In genomic region chr1:84443640-84444039, GRCm38 (mm10) we compare ENCODE assay signal across 14 mouse cellular contexts.
A peak's percentile ranks its signal among the peaks of the same experiment; 100 is the strongest.
DNase-seq lines count a peak whose midpoint lies in the region; ATAC-seq and TF ChIP-seq lines count a peak whose summit lies in the region.
"Had no signal": no experiment of that assay in that cellular context is flagged by ENCODE, and none has a peak within 500 bp of the region (broad histone marks: within the 10 kb centered on the region; RNA-seq: fewer than 3 reads in every experiment).

No protein-coding gene starts in this region.

- DNase-seq in forebrain, postnatal 0 days: peak; percentile 52
- DNase-seq in midbrain, embryonic 14.5 days: peak; percentile 20
- peak; percentile 73 for DNase-seq in hindbrain, postnatal 0 days (ENCODE audit: low spot score)
- DNase-seq in right cerebral cortex, postnatal 25 days: peak; percentile 42
- no peak for DNase-seq in spleen, postnatal 10 days (ENCODE audit: low spot score in 2 of 2)
- DNase-seq in testis, postnatal 10 days (ENCODE audit: low spot score): no peak
- DNase-seq: adrenal gland, postnatal 25 days; cerebellum, adult 18-20 months; embryo, embryonic 11 days; kidney, postnatal 14 days; spleen, adult 18-20 months had no signal

- peak; percentile 86 for ATAC-seq in forebrain, postnatal 0 days
- no peak for ATAC-seq in forebrain, embryonic 12.5 days (ENCODE audit: low FRiP score)
- ATAC-seq in midbrain, embryonic 14.5 days (ENCODE audit: low FRiP score, low TSS enrichment): no peak
- ATAC-seq in midbrain, embryonic 13.5 days: no peak
- ATAC-seq in hindbrain, postnatal 0 days: peak; percentile 81
- ATAC-seq: intestine, embryonic 15.5 days had no signal

- no peak overlapping the region for H3K4me2 ChIP-seq in forebrain, postnatal 0 days (ENCODE audit: low read depth)
- no peak overlapping the region for H3K4me2 ChIP-seq in forebrain, embryonic 12.5 days
- no peak overlapping the region for H3K4me2 ChIP-seq in midbrain, embryonic 14.5 days (ENCODE audit: low read length)
- no peak overlapping the region for H3K4me2 ChIP-seq in midbrain, embryonic 13.5 days (replicated peaks)
- H3K4me2 ChIP-seq in hindbrain, postnatal 0 days (ENCODE audit: low read depth, low read length): no peak overlapping the region
- H3K4me2 ChIP-seq: intestine, embryonic 15.5 days had no signal

- peak overlapping the region; percentile 59 for H3K27ac ChIP-seq in forebrain, postnatal 0 days (ENCODE audit: low read depth, low read length)
- H3K27ac ChIP-seq in forebrain, embryonic 12.5 days: no peak overlapping the region
- no peak overlapping the region for H3K27ac ChIP-seq in midbrain, embryonic 14.5 days (replicated peaks; ENCODE audit: low read depth, low read length)
- no peak overlapping the region for H3K27ac ChIP-seq in midbrain, embryonic 13.5 days
- peak overlapping the region; percentile 54 for H3K27ac ChIP-seq in hindbrain, postnatal 0 days
- H3K27ac ChIP-seq: intestine, embryonic 15.5 days had no signal

- peaks cover 12% of the 10 kb centered on the region; the same call in 1 of the 2 replicates for H3K4me1 ChIP-seq in forebrain, postnatal 0 days (ENCODE audit: insufficient read depth)
- H3K4me1 ChIP-seq in forebrain, embryonic 12.5 days: no peaks in the 10 kb centered on the region
- no peaks in the 10 kb centered on the region for H3K4me1 ChIP-seq in midbrain, embryonic 14.5 days (ENCODE audit: control insufficient read depth, insufficient read depth, low read length)
- H3K4me1 ChIP-seq in midbrain, embryonic 13.5 days (replicated peaks): no peaks in the 10 kb centered on the region
- no peaks in the 10 kb centered on the region for H3K4me1 ChIP-seq in hindbrain, postnatal 0 days (ENCODE audit: insufficient read depth, low read length)
- H3K4me1 ChIP-seq: intestine, embryonic 15.5 days had no signal

- H3K9me3 ChIP-seq in forebrain, postnatal 0 days (ENCODE audit: low read length): no peaks in the 10 kb centered on the region
- no peaks in the 10 kb centered on the region for H3K9me3 ChIP-seq in forebrain, embryonic 12.5 days
- no peaks in the 10 kb centered on the region for H3K9me3 ChIP-seq in midbrain, embryonic 14.5 days (ENCODE audit: control insufficient read depth, low read length)
- no peaks in the 10 kb centered on the region for H3K9me3 ChIP-seq in midbrain, embryonic 13.5 days
- H3K9me3 ChIP-seq in hindbrain, postnatal 0 days (ENCODE audit: low read length): no peaks in the 10 kb centered on the region
- H3K9me3 ChIP-seq: intestine, embryonic 15.5 days had no signal

- H3K4me3 ChIP-seq in forebrain, postnatal 0 days (ENCODE audit: low read depth, low read length): no peak overlapping the region
- H3K4me3 ChIP-seq in forebrain, embryonic 12.5 days (replicated peaks): no peak overlapping the region
- H3K4me3 ChIP-seq in midbrain, embryonic 14.5 days (replicated peaks; ENCODE audit: low read depth, low read length): no peak overlapping the region
- H3K4me3 ChIP-seq in midbrain, embryonic 13.5 days (replicated peaks): no peak overlapping the region
- H3K4me3 ChIP-seq in hindbrain, postnatal 0 days (ENCODE audit: low read length): no peak overlapping the region
- H3K4me3 ChIP-seq: intestine, embryonic 15.5 days had no signal

- 0 out of 2 replicates have a peak, but pooled peaks cover 3% of the 10 kb centered on the region for H3K36me3 ChIP-seq in forebrain, postnatal 0 days (ENCODE audit: insufficient read depth)
- no peaks in the 10 kb centered on the region for H3K36me3 ChIP-seq in forebrain, embryonic 12.5 days (replicated peaks)
- 0 out of 2 replicates have a peak, but pooled peaks cover 9% of the 10 kb centered on the region for H3K36me3 ChIP-seq in midbrain, embryonic 14.5 days (ENCODE audit: control insufficient read depth, insufficient read depth, low read length)
- peaks cover 13% of the 10 kb centered on the region for H3K36me3 ChIP-seq in midbrain, embryonic 13.5 days
- H3K36me3 ChIP-seq in hindbrain, postnatal 0 days (ENCODE audit: insufficient read depth, low read length): peaks cover 7% of the 10 kb centered on the region; the same call in 1 of the 2 replicates
- H3K36me3 ChIP-seq: intestine, embryonic 15.5 days had no signal

- no peaks in the 10 kb centered on the region for H3K27me3 ChIP-seq in forebrain, postnatal 0 days (ENCODE audit: insufficient read depth, low read length)
- no peaks in the 10 kb centered on the region for H3K27me3 ChIP-seq in forebrain, embryonic 12.5 days
- no peaks in the 10 kb centered on the region for H3K27me3 ChIP-seq in midbrain, embryonic 14.5 days (ENCODE audit: control insufficient read depth, insufficient read depth, low read length)
- no peaks in the 10 kb centered on the region for H3K27me3 ChIP-seq in midbrain, embryonic 13.5 days
- H3K27me3 ChIP-seq in hindbrain, postnatal 0 days (ENCODE audit: insufficient read depth, low read length): no peaks in the 10 kb centered on the region
- H3K27me3 ChIP-seq: intestine, embryonic 15.5 days had no signal

- no peak overlapping the region for H3K9ac ChIP-seq in forebrain, postnatal 0 days
- H3K9ac ChIP-seq in forebrain, embryonic 12.5 days: no peak overlapping the region
- H3K9ac ChIP-seq in midbrain, embryonic 14.5 days (replicated peaks; ENCODE audit: low read length): no peak overlapping the region
- H3K9ac ChIP-seq in midbrain, embryonic 13.5 days (replicated peaks): no peak overlapping the region
- no peak overlapping the region for H3K9ac ChIP-seq in hindbrain, postnatal 0 days (replicated peaks; ENCODE audit: low read length)
- H3K9ac ChIP-seq: intestine, embryonic 15.5 days had no signal

- WGBS in forebrain, postnatal 0 days: 24% methylated on average over 3 of the region's 3 CpGs
- 66% methylated on average over 3 of the region's 3 CpGs for WGBS in forebrain, embryonic 12.5 days
- WGBS in midbrain, embryonic 14.5 days: 58% methylated on average over 3 of the region's 3 CpGs
- WGBS in midbrain, embryonic 13.5 days: 59% methylated on average over 3 of the region's 3 CpGs
- 29% methylated on average over 3 of the region's 3 CpGs for WGBS in hindbrain, postnatal 0 days

- TF ChIP-seq CTCF in forebrain, postnatal 0 days (IDR thresholded peaks at IDR 0.05; ENCODE audit: low read depth): no peak
- TF ChIP-seq CTCF in hindbrain, postnatal 0 days (IDR thresholded peaks at IDR 0.05; ENCODE audit: low read depth): no peak

Comparison
In these comparisons a context has a peak if more than half of its experiments do, and no peak if none do; other contexts are left out.
1. ATAC-seq: peak in forebrain, postnatal 0 days (single experiment) and hindbrain, postnatal 0 days (single experiment); none in forebrain, embryonic 12.5 days (single experiment), midbrain, embryonic 14.5 days (single experiment) and midbrain, embryonic 13.5 days (single experiment).
2. H3K27ac ChIP-seq: peak in forebrain, postnatal 0 days (single experiment) and hindbrain, postnatal 0 days (single experiment); none in forebrain, embryonic 12.5 days (single experiment), midbrain, embryonic 14.5 days (single experiment) and midbrain, embryonic 13.5 days (single experiment).
3. DNase-seq: peak in forebrain, postnatal 0 days (single experiment), midbrain, embryonic 14.5 days (single experiment), hindbrain, postnatal 0 days (single experiment) and right cerebral cortex, postnatal 25 days (single experiment); none in spleen, postnatal 10 days (0 of 2) and testis, postnatal 10 days (single experiment).